Mouse (Mus musculus) c-Kit-positive CD71-positive TER-119-positive erythroid progenitor cells, embryonic 14.5 days (primary cell): ENCODE data around the gene Ankrd33b.

Source experiments
- DNase-seq: peaks from one replicate; pipeline ENCODE4 v3.0.0-alpha.2; 2013; ENCODE audit warnings: low spot score

Gene Ankrd33b

DNA sequence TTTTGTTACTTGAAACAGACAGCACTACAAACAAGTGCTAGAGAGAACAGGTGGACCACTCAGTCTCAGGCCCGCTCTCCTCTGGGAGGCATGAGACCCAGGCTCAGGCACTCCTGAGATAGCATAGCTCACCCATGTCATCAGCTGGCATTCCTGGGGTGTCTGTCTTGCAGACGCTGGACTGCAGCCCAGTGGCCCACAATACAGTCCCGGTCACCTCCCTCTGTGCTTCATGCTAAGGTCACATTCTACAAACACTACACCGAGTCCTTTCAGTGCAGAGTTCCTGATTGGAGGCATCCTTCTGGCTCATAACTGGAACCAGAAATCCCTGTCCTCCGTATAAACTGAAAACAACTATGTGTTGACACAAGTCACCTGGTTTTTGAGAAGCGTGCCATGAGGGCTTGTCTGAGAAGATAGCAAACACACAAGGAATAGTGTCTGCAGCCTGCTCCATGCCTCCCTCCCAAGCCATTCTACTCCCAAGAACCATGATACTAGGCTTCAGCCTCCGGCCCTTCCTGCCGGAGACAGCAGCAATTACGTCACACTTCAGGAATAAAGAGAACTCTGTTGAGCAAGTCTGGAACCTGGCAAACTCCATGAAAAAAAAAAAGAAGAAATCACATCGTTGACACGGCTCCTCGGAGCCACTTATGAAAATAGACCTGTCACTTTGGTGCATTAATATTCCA is 65.1 kb downstream of the Ankrd33b start:
- DNase-seq, result no peak

DNA sequence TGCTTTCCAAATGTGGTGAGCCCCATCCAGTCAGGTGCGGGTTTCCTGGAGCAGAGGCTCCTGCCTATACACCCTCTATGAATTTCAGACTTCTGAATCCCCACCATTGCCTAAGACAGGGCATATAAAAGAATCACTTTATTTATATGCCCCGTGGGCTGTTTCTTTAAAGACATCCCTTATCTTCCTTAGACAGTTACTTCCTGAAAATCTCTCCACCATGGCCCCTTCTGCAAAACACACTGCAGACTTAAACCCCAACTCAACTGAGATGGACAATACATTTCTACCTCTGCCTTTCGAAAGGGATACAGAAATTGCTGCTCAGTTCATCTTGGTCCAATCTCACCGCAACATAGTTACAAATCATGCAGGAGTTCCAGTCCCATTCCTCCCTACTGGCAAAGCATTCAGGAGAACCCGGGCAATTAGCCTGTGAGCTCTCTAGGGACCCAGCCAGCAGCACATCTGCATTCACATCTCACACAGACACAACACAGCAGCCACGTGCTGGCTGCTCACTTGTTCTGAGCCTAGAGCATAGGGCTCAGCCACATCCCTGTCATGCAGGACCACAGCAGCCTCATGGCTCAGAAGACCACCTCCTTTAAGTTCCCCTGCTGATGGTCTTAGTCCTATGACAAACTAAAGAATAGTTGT is 68.1 kb downstream of the Ankrd33b start:
- DNase-seq, result no peak

DNA sequence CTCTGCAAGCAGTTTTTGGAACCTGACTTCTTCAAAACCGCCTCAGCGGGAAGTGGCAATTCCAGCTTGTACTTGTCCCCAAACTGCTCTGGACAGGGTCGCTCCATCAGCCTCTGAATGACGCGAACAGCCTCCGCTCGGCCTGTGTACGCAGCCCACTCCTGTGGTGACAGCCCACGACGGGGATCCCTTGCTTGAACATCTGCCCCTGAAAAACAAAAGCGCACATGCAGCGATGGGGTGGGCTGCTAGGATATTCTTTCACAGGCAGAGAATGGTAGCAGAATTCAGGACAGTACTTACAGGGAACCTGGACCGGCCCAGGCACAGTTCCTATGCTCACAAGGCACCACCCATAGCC is 69.8 kb downstream of the Ankrd33b start:
- DNase-seq, result no peak

DNA sequence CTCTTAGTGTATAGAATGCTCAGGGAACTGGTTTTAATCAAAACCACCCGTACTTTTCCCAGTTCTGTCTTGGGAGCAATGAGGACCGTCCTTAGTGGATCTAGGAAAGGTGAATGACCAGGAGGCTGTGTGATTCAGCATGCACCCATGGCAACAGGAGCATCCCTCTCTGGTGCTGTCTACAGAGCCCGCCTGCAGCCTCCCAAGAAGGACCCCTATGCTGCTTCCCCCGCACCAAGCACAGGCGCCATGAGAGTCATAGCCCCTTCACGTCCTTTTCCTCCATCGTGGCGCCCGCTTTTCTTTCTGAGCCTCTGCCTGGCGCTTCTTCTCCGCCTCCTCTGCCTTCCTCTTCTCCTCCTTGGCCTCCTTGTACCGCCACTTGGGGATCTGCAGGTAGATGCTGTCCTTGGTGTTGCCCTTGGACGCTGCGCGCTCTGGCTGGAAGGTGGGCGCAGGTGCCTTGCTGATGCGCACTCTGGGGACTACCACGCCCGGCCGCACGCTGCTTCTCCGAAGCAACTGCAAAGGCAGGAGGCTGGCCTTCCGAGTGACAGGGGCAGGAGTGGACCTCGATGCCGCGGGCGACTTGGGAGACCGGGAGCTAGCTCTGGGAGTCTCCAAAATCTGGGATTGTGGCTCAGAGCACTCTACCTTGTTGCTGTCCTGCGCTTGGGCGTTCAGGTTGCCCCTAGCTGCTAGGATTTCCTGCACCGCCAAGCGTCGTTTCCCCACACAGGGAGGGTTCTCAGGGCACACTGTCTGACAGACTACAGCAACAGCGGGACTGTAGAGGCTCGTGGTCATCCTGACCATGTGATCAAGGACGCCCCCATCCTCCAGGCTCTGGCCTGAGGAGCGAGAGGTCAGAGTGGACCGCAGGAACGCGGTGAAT is 70.4 kb downstream of the Ankrd33b start:
- DNase-seq, result no peak

DNA sequence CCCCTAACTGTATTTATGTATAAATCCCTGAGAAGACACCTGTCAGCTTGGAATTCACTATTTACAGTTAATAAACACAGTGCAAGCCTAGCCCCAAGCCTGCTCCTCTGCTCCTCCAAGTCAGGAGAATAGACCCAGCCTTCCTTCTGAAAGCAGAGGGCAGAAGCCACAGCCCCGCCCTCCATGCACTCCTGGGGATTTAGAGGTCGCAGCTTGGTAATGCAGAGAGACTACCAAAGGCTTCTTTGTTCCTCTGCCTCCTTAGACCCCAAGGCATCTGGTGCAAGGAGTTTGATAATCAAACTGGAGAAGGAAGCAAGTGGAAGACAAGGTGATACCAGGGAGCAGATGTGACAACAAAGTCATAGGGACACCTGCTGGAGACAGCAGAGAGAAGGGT is 73.2 kb downstream of the Ankrd33b start:
- no peak for DNase-seq

DNA sequence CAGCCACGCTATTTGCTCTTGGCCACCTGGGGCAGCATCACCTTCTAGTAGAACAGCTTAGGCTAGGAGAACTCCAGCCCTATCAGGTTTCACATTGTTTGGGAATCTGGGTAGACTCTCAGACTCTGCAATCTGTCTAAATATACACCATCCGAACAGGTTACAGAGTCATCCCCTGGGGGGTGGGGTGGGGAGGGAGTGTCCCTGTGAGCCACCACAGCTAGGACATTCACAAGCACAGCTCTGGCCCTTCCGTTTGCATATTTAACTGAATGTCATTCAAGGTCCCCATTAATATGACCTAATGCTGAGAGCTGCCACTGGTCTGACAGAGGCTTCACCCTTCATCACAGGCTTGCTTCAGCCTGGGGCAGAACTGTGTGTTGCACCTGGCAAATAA is 74.9 kb downstream of the Ankrd33b start:
- no peak for DNase-seq

DNA sequence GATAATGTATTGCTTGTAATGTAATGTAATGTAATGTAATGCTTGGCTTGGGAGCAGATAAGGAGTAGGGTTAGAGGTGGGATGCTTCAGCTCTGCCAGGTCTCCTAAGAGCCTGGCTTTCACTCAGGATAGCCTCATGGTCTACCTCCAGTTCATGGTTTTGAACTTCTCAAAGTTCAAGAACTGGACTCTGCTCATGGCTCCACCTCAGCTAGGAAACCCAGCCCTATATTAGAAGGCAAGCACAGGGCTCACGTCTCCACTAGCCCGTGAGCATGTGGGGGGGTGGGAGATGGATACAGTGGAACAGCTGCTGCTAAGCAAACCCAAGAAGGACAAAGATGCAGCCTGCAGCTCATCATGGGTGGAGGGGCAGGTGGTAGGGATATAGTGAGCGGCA is 81.8 kb downstream of the Ankrd33b start:
- DNase-seq, result no peak

DNA sequence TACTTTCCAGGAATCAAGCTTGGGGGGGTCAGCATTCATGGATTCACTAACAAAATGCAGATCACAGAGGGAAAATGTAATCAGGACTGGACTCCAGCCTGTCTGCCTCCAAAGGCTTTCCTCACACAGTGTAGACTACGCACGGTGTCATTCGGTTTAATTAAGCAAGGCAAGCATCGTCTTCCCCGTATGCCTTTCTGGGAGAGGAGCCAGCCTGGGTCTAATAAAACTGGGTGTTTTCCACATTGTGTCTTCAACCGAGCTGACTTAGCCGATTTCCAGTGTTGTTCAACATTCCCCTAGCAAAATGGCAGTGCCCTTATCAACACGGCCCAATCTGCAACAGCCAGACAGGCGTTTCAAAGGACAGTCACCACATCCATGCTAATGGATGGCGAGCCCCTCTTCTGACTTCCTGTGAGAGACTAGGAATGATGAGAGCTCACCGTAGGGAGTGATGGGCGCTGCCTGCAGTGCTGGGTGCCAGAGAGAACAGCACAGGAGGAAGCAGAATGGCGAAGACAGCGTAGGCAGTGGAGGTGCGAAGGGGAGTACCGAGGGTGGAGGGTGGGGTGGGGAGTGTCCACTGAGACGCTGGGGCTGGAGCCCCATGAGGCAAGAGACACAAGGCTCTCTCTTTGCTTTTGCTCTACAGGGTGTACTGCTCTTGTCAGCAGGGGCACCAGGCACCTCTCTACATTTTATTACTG is 82.4 kb downstream of the Ankrd33b start:
- DNase-seq, result no peak

DNA sequence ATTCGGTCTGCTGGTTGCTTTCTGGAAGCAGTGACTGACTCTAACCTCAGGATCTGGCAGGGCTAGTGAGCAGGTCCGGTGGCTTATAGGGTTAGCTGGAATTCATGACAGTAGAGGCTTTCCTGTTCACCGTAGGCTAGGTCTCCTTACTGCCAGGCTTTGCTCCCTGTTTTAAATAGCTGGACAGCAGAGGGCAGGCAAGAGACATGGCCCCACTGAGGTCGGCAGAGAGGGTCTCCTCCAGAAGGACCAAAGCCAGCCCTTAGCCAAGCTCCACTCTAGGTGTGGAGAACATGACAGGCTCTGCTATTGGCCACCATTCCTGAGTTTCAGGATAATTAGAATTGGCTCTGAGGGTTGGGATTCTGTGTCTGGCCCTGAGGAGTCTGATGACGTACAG is 83.4 kb downstream of the Ankrd33b start:
- no peak for DNase-seq

DNA sequence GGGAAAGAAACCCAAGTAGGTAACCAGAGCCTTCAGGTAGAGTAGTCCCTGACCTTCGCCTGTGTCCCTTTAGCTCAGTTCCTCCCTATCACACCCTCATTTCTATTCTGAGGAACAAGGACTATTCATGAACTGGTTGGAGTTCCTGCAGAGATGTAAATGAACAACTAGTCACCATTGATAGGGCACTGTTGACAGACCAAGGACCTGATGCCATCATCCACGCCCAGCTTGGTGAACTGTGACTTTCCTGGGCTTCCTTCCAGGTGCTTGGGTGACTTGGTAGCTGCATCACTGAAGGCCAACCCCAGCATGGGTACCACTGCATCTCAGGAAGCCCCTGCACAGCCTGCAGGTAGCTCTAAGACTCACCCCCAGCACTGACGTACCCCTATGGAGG is 85.2 kb downstream of the Ankrd33b start:
- DNase-seq, result no peak

DNA sequence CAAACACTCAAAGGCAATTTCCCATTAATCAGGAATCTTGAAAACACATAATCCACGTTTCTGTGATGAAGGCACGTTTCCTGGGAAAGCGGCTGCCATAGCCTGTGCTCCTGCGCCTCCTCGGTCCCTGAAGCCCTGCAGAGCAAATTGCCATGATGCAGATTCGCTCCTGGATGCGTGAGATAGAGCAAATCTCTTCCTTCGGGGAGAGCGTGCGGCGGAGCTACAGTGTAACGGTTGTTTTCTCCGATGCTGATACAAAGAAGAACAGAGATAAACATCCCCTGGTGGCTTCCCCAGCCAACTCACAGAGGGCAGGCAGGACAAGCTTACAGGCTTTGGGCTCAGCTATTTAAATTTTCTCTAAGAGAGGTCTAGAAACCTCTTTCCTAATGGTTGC is 85.7 kb downstream of the Ankrd33b start:
- DNase-seq, result no peak

DNA sequence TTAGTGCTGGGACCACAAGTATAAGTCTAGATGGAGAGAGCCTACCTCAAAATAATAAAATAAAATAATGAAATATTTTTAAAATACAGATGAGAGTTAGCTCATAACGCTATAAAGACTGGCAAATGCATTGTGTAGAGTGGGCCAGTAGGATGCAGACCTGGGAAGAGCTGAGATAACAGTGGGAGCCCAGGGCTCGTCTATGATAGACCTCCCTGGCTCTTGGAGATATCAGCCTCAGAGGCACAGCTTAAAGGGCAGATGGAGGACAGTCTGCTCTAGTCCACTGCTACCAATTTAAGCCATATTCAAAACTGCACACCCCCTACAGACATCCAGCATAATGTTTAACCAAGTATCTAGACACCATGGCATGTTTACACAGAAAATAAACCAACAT is 86.8 kb downstream of the Ankrd33b start:
- no peak for DNase-seq

DNA sequence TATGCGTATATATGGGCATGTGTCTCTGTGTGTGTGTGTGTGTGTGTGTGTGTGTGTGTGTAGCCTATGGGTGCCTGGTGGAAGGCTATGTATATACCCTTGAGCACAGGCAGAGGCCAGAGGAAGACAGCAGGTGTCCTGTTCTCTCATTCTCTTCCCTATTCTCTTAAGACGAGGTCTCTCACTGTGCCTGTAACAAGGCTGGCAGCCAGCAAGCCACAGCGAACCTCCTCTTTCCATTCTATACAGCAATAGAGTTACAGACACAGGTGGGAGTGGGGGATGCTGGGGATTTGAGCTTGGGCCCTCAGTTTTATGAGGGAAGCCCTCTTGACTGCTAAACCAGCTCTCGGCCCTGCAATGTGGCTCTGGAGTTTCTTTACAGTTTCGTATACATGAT is 87.5 kb downstream of the Ankrd33b start:
- no peak for DNase-seq

DNA sequence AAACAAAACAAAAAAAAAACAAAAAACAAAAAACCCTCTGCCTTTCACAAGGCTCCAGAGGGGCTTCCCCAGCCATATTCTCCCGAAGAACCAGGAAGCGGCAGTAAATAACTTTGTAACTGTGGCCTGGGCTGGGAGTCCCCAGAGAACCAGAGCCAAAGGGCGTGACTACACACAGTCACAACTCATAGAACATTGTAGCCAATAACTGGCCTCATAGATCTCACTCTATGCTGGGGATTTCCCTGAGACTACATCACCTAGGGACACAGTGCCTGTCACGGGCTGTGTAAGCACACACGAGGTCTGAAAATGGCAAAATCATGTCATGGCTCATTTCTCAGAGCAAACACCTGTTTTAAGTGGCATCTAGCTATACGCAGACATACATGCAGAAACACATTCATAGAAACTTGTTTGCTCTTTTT is 87.9 kb downstream of the Ankrd33b start:
- DNase-seq, result no peak

DNA sequence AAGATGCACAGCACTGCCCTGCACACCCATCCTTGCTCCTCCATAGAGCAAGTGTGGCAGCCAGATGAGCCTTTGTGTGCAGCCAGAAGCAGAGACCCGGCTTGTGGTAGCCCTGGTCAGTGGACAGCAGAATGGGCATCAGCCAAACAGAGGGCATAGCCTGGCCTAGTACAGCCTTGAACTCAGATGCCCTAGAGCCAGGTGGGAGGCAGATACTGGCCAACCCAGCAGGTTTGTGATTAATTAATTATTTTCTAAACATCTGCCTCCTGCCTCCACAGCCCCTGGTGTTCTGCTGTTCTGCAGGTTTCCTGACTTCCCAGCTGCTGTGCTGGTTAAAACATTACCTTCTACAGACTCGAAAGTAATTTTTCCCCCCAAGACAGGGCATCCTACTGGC is 88.4 kb downstream of the Ankrd33b start:
- DNase-seq, result no peak

DNA sequence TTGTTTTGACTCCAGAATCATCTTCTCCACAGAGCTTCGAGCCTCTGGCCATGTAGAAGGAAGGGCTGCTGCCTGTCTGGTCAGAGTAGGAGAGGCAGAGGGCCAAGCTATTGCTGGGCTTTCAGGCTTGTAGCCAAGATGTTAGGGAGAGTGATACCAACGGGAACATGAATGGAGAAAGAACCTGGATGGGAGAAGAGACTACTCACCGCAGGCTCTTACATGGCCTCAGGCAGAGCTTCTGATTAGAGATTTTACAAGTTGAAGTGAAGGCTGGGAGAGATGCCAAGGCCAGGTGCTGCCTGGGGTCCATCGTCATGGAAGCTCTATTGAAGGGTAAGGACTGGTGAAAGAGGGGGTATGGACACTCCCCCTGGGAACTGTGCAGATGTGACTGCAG is 89.4 kb downstream of the Ankrd33b start:
- DNase-seq, result no peak

DNA sequence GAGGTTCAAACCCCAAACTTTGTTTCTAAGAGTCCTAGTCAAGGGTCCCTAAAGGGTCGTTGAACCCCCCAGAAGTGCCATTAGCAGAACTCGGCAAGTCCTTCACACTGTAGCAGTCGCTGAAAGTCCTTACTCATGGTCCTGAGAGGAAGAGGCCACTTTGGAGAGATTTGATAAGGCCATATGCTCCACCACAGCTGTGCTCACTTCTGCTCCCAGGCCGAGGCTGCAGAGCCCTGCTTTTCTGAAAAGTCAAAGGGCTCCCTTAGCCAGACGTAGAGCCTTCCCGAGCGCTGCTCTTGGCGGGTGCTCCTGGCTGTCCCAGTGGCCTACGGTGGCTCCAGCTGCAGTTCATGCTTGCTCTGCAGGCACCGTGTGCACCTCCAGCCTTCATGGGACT is 94.0 kb downstream of the Ankrd33b start:
- no peak for DNase-seq

DNA sequence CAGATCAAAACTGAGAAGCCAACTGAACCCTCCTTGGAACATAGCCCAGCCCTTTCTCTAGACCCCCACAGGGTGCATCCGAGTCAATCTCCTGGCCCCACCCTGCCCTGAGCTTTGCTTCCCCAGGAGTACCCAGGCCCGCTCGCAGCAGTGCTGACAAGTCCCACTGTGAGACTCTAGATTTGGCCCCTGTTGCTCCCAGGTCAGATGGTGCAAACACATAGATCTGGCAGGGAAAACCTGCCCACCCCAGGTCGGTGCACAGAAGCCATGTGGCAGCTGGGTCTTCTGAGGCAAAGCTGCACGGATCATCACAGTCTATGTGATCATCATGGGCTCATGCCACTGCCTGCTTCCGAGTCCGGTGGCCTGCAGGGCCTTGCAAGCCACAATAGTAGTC is 94.8 kb downstream of the Ankrd33b start:
- DNase-seq, result no peak

DNA sequence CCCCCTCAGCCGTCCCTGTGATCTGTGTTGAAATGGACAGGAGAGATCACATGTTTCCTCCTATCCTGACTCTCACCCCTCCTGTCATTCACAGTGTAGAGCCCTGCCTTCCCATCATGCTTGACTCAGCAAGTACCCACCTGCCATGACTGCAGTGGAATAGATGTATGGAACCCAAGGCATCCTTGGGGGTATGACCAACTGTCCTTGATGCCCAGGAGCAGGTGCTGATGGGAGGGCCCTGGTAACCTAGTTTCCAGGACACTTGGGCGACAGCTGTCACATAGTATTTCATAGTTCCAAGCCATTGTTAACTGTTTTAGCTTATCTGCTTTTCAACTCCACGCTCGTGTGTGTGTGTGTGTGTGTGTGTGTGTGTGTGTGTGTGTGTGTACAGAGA is 98.0 kb downstream of the Ankrd33b start:
- no peak for DNase-seq

DNA sequence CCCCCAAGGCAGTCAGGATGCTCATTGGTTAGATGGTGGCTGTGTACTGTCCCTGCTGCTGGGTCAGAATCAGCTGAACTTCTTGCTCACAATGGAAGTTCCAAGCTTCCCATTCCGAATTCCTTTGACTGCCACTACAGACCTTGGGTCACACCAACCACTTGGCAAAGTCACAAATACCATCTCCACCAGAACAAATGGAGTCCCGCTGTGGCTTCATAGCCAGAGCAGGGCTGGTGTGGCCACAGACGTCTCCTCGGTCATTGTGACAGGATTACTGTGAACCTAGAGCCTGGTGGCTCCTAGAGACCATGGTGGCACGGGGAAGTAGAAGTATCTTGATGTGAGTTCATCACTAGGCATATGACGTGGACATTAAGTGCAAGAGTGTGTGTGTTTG is 99.4 kb downstream of the Ankrd33b start:
- no peak for DNase-seq

DNA sequence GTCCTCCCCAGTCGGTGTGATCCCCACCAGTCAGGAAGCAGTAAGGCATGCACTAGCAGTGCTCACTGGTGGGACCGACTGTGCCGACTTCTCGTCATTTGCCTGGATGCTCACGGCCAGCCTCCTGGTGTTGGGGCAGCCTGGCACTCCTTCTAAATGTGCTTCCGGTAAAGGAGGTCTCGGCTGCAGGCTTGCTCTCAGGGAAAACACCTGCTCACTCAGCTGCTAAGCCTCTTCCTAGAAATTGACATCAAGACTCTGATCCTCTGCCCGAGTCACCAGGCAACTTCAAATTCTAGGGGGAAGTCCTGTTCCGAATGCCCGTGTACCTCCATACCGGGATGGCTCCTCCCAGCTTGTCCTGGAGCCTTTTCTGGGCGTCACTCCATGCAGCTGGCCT is 101.7 kb downstream of the Ankrd33b start:
- DNase-seq, result no peak

DNA sequence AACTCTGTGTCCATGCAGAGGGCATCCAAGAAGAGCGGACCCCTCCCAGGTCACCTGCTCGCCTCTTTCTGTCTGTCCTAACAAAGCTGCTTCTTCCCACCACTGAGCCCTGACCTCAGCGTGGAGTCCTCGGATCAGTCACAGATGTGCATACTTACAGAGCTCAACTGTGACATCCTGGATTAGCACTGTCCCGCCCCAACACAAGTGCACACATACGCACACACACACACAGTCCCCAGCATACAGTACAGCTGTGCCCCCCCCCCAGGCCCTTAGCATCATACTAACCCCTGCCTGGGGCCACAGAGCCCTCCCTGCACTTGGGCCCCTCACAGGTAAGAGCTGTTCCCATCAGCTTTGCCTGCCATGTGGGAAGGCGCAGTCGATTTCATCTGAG is 102.1 kb downstream of the Ankrd33b start:
- no peak for DNase-seq

DNA sequence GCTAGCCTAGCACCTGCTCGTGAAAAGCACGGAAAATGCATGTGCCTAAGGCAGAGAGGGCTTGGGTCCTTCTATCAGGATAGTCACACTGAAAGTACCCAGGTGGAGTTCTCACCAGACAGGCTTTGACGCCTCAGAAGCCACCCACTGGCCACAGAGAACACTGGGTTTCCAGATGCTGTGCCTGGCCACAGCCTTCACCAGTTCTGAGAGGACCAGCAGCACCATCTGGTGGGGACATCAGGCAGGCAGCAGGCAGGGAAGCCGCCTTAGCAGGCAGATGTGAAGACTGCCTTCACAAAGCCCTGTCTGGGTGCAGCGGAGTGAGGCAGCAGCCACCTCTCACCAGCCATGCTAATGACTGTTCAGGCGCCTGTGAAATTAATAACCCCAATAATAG is 102.7 kb downstream of the Ankrd33b start:
- DNase-seq, result no peak
